Mouse (Mus musculus) lung, adult 2 months (tissue): Measurements from ENCODE around the gene Odf4.

Source experiments
- CTCF ChIP-seq: fragments of 200-500 bp; IDR thresholded peaks from 2 replicates; pipeline ENCODE4 v1.5.1; 2011; ENCODE audit warnings: mild to moderate bottlenecking, low read length, control low read depth; ENCODE audit not compliant: insufficient read depth
- POLR2A ChIP-seq: fragments of 200-500 bp; IDR thresholded peaks from 2 replicates; pipeline ENCODE4 v1.6.1; 2011; ENCODE audit warnings: low read depth, mild to moderate bottlenecking, control low read depth, low read length, borderline replicate concordance; ENCODE audit errors: extremely low read depth

DNA sequence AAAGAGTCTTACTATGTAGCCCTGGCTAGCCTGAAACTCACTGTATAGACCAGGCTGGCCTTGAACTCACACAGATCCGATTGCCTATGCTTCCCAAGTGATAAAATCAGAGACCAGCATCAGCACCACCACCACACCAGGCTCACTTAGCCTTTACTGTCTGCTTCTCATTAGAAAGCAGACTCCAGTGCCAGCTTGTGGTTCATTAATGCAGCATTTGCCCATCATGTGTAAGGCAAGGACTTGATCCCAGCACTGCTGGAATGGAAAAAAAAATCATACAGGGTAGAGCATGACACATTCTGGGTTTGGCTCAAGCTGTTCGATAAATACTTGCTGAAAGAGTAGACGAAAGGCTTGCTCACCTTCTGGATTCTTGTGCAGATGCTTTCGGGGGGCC is 19.1 kb upstream of the Odf4 start:
- TF ChIP-seq POLR2A (no peak), CTCF (no peak)
